Mouse (Mus musculus) myocyte (in vitro differentiated cells): ENCODE data around the gene Slc25a39. TPM values are rescaled to one million over a fixed set of nuclear protein-coding genes. Genes with fewer than 3 reads are reported as not detected.

ENCODE experiments used
- H3K27me3 ChIP-seq: one replicate; pipeline ENCODE4 v1.6.1; 2011; ENCODE audit not compliant: control insufficient read depth, insufficient read depth, insufficient read length
- H3K36me3 ChIP-seq: one replicate; pipeline ENCODE4 v1.6.1; 2011; ENCODE audit not compliant: control insufficient read depth, insufficient read depth
- H3K4me2 ChIP-seq: one replicate; pipeline ENCODE4 v1.6.1; 2011; ENCODE audit warnings: low read depth, control low read depth
- H3K4me3 ChIP-seq: one replicate; pipeline ENCODE4 v1.5.1; 2011; ENCODE audit warnings: mild to moderate bottlenecking, control low read depth, moderate library complexity
- H3K79me2 ChIP-seq: one replicate; pipeline ENCODE4 v1.6.1; 2011; ENCODE audit not compliant: control insufficient read depth, insufficient read depth
- H3ac ChIP-seq: one replicate; pipeline ENCODE4 v1.6.1; 2011; ENCODE audit not compliant: control insufficient read depth, insufficient read length
- CEBPB ChIP-seq: IDR thresholded peaks from 2 replicates; pipeline ENCODE4 v1.6.1; 2011; ENCODE audit warnings: mild to moderate bottlenecking, moderate library complexity; ENCODE audit not compliant: poor library complexity, insufficient read depth, severe bottlenecking
- E2F4 ChIP-seq: IDR thresholded peaks from one replicate; pipeline ENCODE4 v1.6.1; 2011; ENCODE audit warnings: mild to moderate bottlenecking, control low read depth, moderate library complexity; ENCODE audit not compliant: insufficient read depth
- MAX ChIP-seq: IDR thresholded peaks from one replicate; pipeline ENCODE4 v1.6.1; 2011; ENCODE audit warnings: low read depth, mild to moderate bottlenecking, control low read depth
- MYOD1 ChIP-seq, 3 experiments: IDR thresholded peaks; one replicate each; pipeline ENCODE4 v1.6.1; 2011; ENCODE audit warnings: control low read depth in 2 of 3, low read depth in 2 of 3, mild to moderate bottlenecking in 2 of 3, moderate library complexity in 1 of 3; ENCODE audit not compliant: insufficient read length in 2 of 3, control insufficient read depth in 1 of 3
- MYOG ChIP-seq, 3 experiments: IDR thresholded peaks; one replicate each; pipeline ENCODE4 v1.6.1; 2011; ENCODE audit warnings: control low read depth in 2 of 3, low read depth in 2 of 3, mild to moderate bottlenecking in 2 of 3; ENCODE audit not compliant: insufficient read length in 2 of 3, control insufficient read depth in 1 of 3, insufficient read depth in 1 of 3
- POLR2A ChIP-seq: IDR thresholded peaks from one replicate; pipeline ENCODE4 v1.6.1; 2011; ENCODE audit warnings: low read depth, mild to moderate bottlenecking, control low read depth, moderate library complexity; ENCODE audit not compliant: insufficient read length
- POLR2AphosphoS2 ChIP-seq: IDR thresholded peaks from one replicate; pipeline ENCODE4 v1.6.1; 2011; ENCODE audit warnings: low read depth, control low read depth; ENCODE audit not compliant: insufficient read length
- REST ChIP-seq: IDR thresholded peaks from one replicate; pipeline ENCODE4 v1.6.1; 2011; ENCODE audit warnings: mild to moderate bottlenecking, control low read depth, moderate library complexity; ENCODE audit not compliant: insufficient read depth, insufficient read length
- SRF ChIP-seq: IDR thresholded peaks from one replicate; pipeline ENCODE4 v1.6.1; 2011; ENCODE audit warnings: low read depth; ENCODE audit not compliant: control insufficient read depth, insufficient read length
- TCF12 ChIP-seq: IDR thresholded peaks from one replicate; pipeline ENCODE4 v1.6.1; 2011; ENCODE audit warnings: mild to moderate bottlenecking, control low read depth; ENCODE audit not compliant: poor library complexity, insufficient read depth, severe bottlenecking
- TCF3 ChIP-seq: IDR thresholded peaks from one replicate; pipeline ENCODE4 v1.6.1; 2011; ENCODE audit warnings: low read depth, control low read depth; ENCODE audit not compliant: insufficient read length
- USF1 ChIP-seq: IDR thresholded peaks from one replicate; pipeline ENCODE4 v1.6.1; 2011; ENCODE audit warnings: low read depth, mild to moderate bottlenecking, control low read depth, moderate library complexity
- polyA plus RNA-seq: library from polyadenylated mRNA; unstranded; fragments of >200 nt; fragmentation: generic; extraction: Trizol; gene quantifications from one replicate; pipeline ENCODE4 v1.2.1, GENCODE M21; 2012; ENCODE audit warnings: missing spikeins

Slc25a39 gene
- polyA plus RNA-seq, 1 experiment = 274 TPM

DNA sequence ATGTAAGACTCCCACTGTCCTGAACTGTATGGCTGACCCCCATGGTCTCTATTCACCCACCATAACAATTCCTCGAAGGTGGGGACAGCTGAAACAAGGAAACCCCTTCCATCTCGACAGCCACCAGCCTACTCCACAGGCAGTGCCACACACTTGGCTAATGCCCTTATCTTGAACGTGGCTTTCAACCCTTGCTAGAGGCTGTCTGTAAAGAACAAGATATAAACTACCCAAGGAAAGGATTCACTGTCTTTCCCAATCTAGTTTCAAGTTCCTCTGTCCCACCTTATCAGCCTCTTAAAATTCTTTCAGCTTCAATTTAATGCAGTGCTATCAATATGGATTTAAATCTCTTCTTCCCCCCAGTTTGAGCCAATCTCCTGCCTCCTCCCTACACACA lies 21.8 kb upstream of the Slc25a39 start:
- peak overlapping the region; percentile 86 for H3K4me2 ChIP-seq
- no peak overlapping the region for H3ac ChIP-seq
- H3K27me3 ChIP-seq = no peaks in the 10 kb centered on the region
- H3K4me3 ChIP-seq = peak overlapping the region; percentile 93
- TF ChIP-seq TCF3 (no peak), POLR2AphosphoS2 (no peak), MYOD1 (IDR thresholded peaks at IDR 0.05; ENCODE audit: control insufficient read depth in 1 of 3, insufficient read length in 2 of 3, low read depth in 2 of 3) (no peak), REST (no peak), USF1 (no peak), MYOG (IDR thresholded peaks at IDR 0.05; ENCODE audit: control insufficient read depth in 1 of 3, insufficient read depth in 1 of 3, insufficient read length in 2 of 3, low read depth in 2 of 3) (no peak), TCF12 (no peak), MAX (no peak), E2F4 (no peak)
- no peaks in the 10 kb centered on the region for H3K79me2 ChIP-seq
- H3K36me3 ChIP-seq = peaks cover under 1% of the 10 kb centered on the region

DNA sequence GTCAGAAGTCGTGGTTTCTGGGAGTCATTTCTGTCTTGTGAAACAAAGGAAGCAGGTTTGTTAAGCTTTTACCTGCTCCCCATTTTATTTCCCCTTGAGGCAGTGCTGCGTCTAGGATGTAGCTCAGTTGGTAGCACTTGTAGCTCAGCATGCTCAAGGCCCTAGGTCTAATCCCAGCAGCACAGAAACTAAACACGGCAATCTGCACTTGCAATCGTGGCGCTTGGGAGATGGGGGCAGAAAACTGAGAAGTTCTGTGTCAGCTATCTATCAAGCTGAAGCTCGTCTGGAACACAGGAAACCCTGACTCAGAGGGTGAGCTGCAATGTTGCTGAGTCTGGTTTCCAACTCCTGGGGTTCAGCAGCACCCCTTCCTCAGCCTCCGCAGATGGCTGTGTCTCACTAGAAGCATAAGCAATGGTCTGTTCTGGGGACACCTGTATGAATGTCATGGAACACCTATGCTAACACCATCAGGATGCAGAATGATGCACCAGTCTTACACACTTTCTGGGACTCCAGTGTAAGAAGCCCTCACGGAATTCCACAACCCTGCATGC lies 21.3 kb upstream of the Slc25a39 start:
- Histone ChIP-seq H3K27me3 (no peaks in the 10 kb centered on the region), H3ac (no peak overlapping the region), H3K79me2 (no peaks in the 10 kb centered on the region), H3K4me2 (peak overlapping the region; percentile 86), H3K36me3 (no peaks in the 10 kb centered on the region), H3K4me3 (no peak overlapping the region)
- TF ChIP-seq POLR2A (no peak), MAX (no peak)

- Histone ChIP-seq H3K27me3 (peaks cover 10% of the 10 kb centered on the region), H3K4me3 (no peak overlapping the region), H3ac (no peak overlapping the region), H3K79me2 (no peaks in the 10 kb centered on the region), H3K4me2 (no peak overlapping the region), H3K36me3 (no peaks in the 10 kb centered on the region)
- TF ChIP-seq MYOG (IDR thresholded peaks at IDR 0.05; ENCODE audit: control insufficient read depth in 1 of 3, insufficient read depth in 1 of 3, insufficient read length in 2 of 3, low read depth in 2 of 3) (no peak), REST (no peak), E2F4 (no peak), TCF3 (no peak), CEBPB (no peak), POLR2A (no peak)
These were observed 18.0 kb upstream of the Slc25a39 start for GRCm38 (mm10) chr11:102425555-102426316.

DNA sequence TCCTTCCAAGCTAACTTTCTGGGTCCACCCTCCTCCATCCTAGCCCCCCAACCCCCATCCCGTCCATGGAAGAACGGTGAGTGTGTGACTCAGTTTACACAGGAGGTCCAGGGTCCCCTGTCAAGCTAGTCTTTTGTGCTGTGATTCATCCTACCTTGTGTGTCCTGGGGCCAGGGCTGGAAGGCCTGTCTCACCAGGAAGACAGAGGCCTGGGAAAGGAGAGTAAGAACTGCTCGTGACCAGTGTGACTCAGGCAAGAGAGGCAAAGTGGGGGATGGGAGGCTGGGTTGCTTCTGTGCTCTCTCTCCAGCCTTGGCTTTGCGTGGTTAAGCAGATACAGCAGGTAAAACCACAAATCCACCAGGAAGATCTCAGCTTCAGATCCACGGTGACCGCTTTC lies 16.9 kb upstream of the Slc25a39 start:
- no peaks in the 10 kb centered on the region for H3K79me2 ChIP-seq
- TF ChIP-seq TCF3 = no peak
- TF ChIP-seq MAX = no peak
- TF ChIP-seq POLR2A = no peak
- TF ChIP-seq POLR2AphosphoS2 = no peak
- no peak for TF ChIP-seq E2F4
- TF ChIP-seq SRF = no peak
- no peak for TF ChIP-seq USF1
- no peak for TF ChIP-seq TCF12
- no peak for TF ChIP-seq CEBPB
- TF ChIP-seq MYOG (IDR thresholded peaks at IDR 0.05; ENCODE audit: control insufficient read depth in 1 of 3, insufficient read depth in 1 of 3, insufficient read length in 2 of 3, low read depth in 2 of 3) = no peak
- TF ChIP-seq REST = no peak
- TF ChIP-seq MYOD1 (IDR thresholded peaks at IDR 0.05; ENCODE audit: control insufficient read depth in 1 of 3, insufficient read length in 2 of 3, low read depth in 2 of 3) = no peak
- no peaks in the 10 kb centered on the region for H3K36me3 ChIP-seq
- peaks cover 10% of the 10 kb centered on the region for H3K27me3 ChIP-seq
- no peak overlapping the region for H3K4me2 ChIP-seq
- H3ac ChIP-seq = no peak overlapping the region
- no peak overlapping the region for H3K4me3 ChIP-seq

DNA sequence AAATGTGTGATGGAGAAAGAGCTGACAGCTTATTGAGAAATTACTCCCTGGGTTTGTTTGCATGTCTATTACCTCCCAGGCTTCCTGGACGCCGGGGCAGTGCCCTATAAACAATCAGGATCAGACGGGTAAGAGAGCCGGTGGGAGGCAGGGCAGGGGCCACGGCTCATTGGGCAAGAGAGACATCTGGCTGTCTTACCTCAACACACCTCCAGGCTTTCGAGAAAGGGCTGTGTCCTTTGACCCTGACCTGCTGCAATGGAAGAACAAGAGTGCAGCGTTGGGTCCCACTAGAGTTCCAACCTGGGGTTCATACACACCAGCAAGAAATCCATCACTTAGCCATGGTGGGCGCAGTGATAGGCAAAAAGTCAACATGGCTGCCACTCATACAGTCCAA lies 13.8 kb upstream of the Slc25a39 start:
- peaks cover 10% of the 10 kb centered on the region for H3K27me3 ChIP-seq
- no peak overlapping the region for H3ac ChIP-seq
- H3K36me3 ChIP-seq = no peaks in the 10 kb centered on the region
- no peaks in the 10 kb centered on the region for H3K79me2 ChIP-seq
- no peak for TF ChIP-seq POLR2AphosphoS2
- TF ChIP-seq CEBPB = no peak
- TF ChIP-seq TCF12 = no peak
- no peak for TF ChIP-seq USF1
- TF ChIP-seq TCF3 = no peak
- TF ChIP-seq SRF = no peak
- no peak for TF ChIP-seq MAX
- no peak for TF ChIP-seq MYOG (IDR thresholded peaks at IDR 0.05; ENCODE audit: control insufficient read depth in 1 of 3, insufficient read depth in 1 of 3, insufficient read length in 2 of 3, low read depth in 2 of 3)
- H3K4me3 ChIP-seq = no peak overlapping the region
- no peak overlapping the region for H3K4me2 ChIP-seq
